Mouse (Mus musculus) granulocyte monocyte progenitor cell, adult 5-6 weeks (primary cell): ENCODE results near the gene Prokr2. TPM values are rescaled to one million over a fixed set of nuclear protein-coding genes. Genes with fewer than 3 reads are reported as not detected.

Experiments
- ATAC-seq: replicated peaks from 2 replicates; pipeline ENCODE4 v1.8.0; 2016; ENCODE audit warnings: mild to moderate bottlenecking, moderate TSS enrichment, inconsistent platforms; ENCODE audit not compliant: poor library complexity, severe bottlenecking
- total RNA-seq, 2 experiments: library from RNA; stranded (forward) in 1 of 2; stranded (reverse) in 1 of 2; fragments of 200-712, 200-1000 nt in 1 of 2; fragments of >200 nt in 1 of 2; fragmentation: Nextera tagmentation in 1 of 2; gene quantifications; 2 replicates each; pipeline ENCODE4 v1.2.3; 2014 to 2017

Gene Prokr2
- not detected in 2 replicates for total RNA-seq (2014; fragmentation: Nextera tagmentation)
- not detected in 2 replicates for total RNA-seq (2017)

GRCm38 (mm10) chr2:132385194-132385838, at the start of gene Prokr2:
Gene Prokr2, minus strand, starts transcription at chr2:132385447.
- peak; percentile 52 for ATAC-seq

DNA sequence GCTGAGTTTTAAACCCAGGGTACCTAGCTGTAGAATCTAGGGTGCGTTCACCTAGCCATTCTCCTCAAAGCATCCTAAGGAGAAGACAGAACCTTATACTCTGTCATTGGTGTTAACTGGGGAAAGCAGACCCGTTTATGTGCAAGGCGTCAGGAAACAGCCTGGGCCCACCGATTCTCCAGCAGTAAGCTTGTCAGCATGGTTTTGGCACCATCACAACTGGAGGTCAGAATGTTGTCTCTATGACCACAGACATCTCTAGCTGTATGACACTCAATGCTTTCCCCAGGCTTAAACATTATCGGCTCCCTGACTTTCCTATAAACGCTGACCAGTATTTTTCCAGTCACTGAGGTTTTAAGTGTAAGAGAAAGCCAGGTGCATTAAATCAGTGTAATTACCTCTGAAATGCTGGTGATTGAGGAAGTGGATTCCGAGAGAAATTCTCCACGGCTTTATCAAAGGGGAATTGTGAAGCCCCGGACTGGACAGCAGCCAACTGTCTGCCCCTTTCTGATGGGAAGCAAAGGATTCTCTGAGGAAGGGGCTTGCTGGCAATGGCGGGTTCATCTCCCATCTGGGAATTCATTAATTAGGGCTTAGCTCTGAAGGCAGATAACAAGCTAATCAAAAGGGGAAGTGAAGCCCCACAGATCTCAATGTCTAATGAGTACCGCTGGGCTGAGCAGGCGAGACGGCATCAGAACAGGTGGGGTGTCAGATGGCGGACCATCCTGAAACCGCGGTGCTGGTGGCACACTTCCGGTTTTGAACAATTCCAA, 42.1 kb upstream of the Prokr2 start:
- no peak for ATAC-seq

DNA sequence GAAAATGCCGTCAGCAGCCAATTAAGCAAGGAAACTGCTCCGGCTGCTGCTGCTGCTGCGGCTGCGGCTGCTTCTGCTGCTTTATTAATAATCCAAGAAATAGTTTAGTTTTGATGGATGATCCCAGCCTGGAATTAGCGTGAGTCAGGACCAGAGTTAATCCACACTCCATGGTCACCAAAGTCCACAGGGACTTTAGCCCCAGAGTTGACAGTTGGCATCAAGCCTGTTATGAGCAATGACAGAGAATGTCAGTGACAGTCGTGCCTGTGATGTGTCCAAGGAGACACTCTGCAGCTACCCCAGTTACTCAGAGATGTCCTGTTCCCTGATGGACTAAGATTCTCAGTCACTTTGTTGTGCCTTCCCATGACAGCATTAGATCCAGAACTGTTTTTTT, 40.3 kb upstream of the Prokr2 start:
- ATAC-seq: no peak

- ATAC-seq: no peak
Measured at GRCm38 (mm10) chr2:132423411-132424047, 38.3 kb upstream of the Prokr2 start.

DNA sequence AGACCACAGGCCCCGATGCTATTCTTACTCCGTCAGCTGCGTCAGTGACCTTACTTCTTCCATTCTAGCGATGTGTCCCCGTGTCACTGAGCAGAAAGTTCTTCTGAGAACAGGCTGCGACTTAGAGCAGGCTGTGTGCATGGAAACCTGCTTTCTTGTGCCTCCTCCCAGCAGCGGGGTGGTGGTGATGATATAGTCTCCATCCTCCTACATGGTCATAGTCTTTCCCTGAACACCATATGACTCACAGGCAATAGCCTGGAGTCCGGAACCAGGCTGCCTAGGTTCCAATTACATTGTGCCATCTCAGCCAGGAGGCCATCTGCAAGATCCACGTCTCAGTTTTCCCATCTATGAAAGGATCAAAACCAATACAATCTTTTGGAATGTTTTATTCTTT, 37.6 kb upstream of the Prokr2 start:
- no peak for ATAC-seq

DNA sequence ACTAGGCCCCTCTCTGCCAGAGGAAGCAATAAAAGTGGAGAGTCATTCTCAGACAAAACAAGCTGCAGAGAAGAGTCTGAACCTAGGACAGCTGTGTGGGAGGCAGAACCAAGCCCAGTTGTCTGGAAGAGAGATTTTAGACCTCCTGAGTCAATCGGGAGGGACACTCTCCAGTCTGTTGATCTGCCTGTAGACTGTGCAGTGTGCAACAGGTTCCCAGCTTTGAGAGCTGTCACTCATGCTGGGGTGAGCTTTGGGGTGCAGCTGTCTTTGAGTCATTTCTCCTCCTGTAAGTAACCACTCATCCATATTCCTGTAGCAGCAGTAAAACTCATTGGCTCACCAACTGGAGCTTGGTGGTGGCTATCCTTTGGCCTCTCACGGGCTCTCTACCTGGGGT, 33.2 kb upstream of the Prokr2 start:
- no peak for ATAC-seq

- ATAC-seq: no peak
Measured at GRCm38 (mm10) chr2:132410126-132410525, 24.9 kb upstream of the Prokr2 start.

GRCm38 (mm10) chr2:132398136-132398535, 12.9 kb upstream of the Prokr2 start:
- no peak for ATAC-seq

- ATAC-seq: no peak
Measured at GRCm38 (mm10) chr2:132395753-132396152, 10.5 kb upstream of the Prokr2 start.

DNA sequence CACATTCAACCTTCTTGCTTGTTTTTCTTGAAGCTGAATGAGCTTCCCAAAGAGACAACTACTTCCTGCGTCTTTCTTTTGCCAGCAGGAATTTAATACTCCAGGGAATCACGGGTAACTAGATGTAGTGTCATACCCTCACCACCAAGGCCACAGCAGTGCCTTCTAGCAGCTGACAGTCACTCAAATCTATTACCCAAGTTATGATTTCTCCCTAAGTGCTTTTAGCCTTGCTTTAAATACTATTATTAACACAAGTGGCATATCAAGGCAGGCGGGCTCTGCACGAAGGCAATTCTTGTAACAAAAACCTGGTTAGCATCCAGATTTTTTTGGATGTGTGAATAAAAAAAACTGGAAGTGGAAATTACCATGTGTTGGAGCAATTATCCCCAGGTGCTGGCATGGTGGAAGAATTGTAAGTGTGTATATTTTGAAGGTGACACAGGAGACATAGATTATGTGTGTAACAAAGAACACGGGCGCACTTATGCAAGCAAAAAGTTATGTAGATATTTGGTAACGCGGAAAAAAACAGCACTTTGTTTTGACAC, 5.4 kb upstream of the Prokr2 start:
- no peak for ATAC-seq

DNA sequence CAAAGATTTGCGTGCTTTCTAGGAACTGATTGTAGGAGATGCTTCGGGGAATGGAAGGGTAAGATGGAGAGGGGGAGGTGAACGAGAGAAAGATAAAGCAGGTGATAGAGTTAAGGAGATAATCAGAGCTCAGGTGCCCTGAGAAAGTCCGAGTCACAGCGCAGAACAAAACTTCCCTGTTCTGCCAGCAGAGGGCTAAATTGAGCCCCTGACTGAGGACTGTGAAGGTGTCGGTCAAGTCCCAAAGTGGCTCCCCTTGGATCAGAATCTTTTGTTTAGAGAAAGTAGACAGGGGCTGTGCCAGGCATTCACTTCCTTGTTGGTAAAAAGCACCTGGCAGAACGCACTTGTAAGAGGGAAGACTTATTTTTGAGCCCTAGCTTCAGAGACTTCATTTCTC, 4.3 kb upstream of the Prokr2 start:
- ATAC-seq: peak; percentile 50; the same call in 1 of the 2 replicates

DNA sequence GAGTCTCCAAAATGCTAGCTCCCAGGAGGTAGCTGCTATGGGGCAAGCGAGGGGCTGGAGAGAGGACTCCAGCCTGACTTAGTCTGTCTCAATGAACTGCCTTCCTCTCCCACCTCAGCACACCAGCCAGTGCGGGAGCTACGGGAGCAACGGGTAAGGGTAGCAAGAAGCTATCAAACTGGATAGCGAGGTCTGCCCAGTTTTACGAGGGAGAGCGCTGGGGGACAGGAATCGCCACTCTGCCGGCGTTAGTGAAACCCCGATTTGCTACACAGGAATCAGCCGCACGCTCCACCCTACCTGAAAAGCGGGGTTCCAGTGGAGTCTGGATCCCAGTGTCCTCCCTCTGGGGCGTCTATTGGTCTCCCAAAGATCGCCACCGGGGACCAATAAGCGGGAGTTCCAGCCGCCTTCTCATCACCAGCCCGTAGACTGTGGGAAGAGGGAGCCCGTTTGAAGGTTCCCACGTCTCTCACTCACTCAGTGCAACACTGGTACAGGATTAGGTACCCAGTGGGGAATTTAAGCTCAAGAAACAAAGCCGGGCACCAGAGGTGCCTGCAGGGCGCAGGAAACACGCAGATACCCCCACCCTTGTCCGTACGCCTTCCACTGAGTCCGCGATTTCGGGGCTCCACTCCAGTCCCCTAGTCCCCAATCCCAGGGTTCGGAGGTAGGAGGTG, 595 bp downstream of the Prokr2 start:
- ATAC-seq: 0 out of 2 replicates have a peak, but pooled peaks have one; percentile 12

- ATAC-seq: no peak
Measured at GRCm38 (mm10) chr2:132382308-132382707, 2.9 kb downstream of the Prokr2 start.

GRCm38 (mm10) chr2:132379690-132380089, 5.6 kb downstream of the Prokr2 start:
- ATAC-seq: peak; percentile 34

DNA sequence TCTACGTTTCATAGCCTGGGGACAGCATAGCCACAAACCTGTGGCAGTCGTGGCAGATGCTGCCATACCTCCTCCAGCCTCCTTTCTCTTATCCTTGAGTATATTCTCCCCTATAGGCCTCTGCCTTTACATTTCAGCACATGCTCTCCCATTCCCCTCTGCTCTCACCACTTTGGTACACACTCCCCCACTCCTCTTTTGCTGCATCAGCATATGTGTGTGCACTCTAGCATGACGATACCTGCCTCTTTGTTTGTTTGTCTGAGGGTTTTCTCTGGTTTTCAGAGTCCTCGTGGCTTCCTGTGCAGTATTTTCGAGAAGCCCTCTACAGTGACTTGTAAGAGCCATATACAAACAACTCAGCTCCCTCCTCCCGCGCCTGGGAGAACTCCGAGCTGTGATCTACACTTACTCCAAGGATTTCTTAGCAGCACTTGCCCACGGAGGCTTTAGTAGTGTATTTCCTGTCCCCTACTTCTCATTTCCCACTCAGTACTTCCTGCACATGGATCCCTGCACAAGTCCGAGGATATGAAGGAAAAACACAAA, 6.6 kb downstream of the Prokr2 start:
- ATAC-seq: no peak

DNA sequence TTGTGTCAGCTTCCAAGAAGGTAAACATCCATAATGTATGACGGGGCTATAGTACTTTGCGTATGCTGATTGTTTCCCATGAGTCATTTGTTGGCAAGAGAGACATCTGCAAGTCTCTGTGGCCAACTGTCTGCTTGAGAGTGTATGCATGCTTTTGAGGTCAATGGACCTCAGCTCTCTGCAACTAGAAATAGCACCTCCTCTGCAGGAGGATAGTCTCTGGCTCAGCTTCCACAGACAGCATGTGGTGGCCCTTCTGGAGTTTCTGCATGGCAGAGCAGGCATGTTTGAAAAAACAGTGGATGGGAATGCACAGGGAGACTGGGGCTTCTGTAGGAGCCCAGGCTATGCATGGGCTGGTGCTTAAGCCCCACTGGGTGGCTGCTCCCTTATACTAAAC, 7.8 kb downstream of the Prokr2 start:
- ATAC-seq: no peak

GRCm38 (mm10) chr2:132375721-132376120, 9.5 kb downstream of the Prokr2 start:
- ATAC-seq: no peak

- no peak for ATAC-seq
Measured at GRCm38 (mm10) chr2:132375135-132375534, 10.1 kb downstream of the Prokr2 start.

DNA sequence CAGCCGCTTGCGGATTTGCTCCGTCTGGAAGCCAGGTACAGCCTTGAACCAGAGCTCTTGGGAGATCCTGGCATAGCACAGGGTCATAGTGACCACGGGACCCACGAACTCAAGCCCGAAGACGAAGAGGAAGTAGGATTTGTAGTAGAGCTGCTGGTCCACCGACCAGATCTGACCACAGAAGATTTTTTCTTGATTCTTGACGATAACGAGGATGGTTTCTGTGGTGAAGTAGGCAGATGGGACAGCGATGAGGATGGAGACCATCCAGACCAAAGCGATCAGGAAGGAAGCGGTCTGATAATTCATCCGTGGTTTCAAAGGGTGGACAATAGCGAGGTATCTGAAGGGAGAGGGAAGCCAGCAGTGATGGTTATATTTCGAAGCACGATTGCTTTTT, 11.5 kb downstream of the Prokr2 start:
- ATAC-seq: peak; percentile 52

DNA sequence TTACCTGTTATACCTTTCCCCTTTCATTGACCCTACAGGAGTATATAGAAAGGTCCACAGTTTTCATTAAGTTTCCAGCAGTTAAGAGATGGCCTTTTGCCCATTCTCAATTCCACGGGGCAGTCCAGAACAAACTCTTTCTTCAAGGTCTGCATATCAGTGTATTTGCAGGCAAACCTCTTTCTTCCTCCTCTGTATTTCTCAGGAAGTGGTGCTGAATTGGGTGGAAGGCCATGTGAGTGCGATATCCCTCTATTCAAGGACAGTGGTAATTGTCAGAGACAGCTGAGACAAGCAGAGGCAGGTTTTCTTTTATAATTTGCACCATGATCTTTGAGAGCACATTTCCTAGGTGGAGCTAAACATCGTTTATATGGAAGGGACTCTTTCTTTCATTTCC, 16.8 kb downstream of the Prokr2 start:
- ATAC-seq: no peak
